Mouse (Mus musculus) liver, adult 2 months (tissue): Measurements from ENCODE around the gene Syne3. TPM values are rescaled to one million over a fixed set of nuclear protein-coding genes. Genes with fewer than 3 reads are reported as not detected.
A peak's percentile ranks its signal among the peaks of the same experiment; 100 is the strongest.

Source experiments
- DNase-seq: peaks from one replicate; pipeline ENCODE4 v3.0.0-alpha.2; 2011; ENCODE audit warnings: low read depth, low spot score; ENCODE audit errors: extremely low read depth
- H3K27ac ChIP-seq: fragments of 200-500 bp; replicated peaks from 2 replicates; pipeline ENCODE4 v1.5.1; 2012; ENCODE audit warnings: low read depth, mild to moderate bottlenecking, control low read depth, inconsistent platforms, low read length; ENCODE audit not compliant: insufficient read depth
- H3K27me3 ChIP-seq: fragments of 200-500 bp; 2 replicates; pipeline ENCODE4 v1.6.1; 2012; ENCODE audit warnings: mild to moderate bottlenecking, moderate library complexity, low read length, inconsistent platforms; ENCODE audit not compliant: control insufficient read depth, insufficient read depth
- H3K36me3 ChIP-seq: fragments of 200-500 bp; 2 replicates; pipeline ENCODE4 v1.6.1; 2012; ENCODE audit warnings: low read length, inconsistent platforms; ENCODE audit not compliant: control insufficient read depth, insufficient read depth
- H3K4me1 ChIP-seq: fragments of 200-500 bp; 2 replicates; pipeline ENCODE4 v1.6.1; 2011; ENCODE audit warnings: low read length; ENCODE audit not compliant: control insufficient read depth, insufficient read depth
- H3K4me3 ChIP-seq: fragments of 200-500 bp; 2 replicates; pipeline ENCODE4 v1.5.1; 2011; ENCODE audit warnings: low read depth, mild to moderate bottlenecking, control low read depth, low read length, moderate library complexity; ENCODE audit not compliant: insufficient read depth
- H3K79me2 ChIP-seq: fragments of 200-500 bp; 2 replicates; pipeline ENCODE4 v1.6.1; 2012; ENCODE audit warnings: inconsistent platforms, mild to moderate bottlenecking, low read length, moderate library complexity; ENCODE audit not compliant: control insufficient read depth, insufficient read depth
- H3K9ac ChIP-seq: fragments of 200-500 bp; 2 replicates; pipeline ENCODE4 v1.6.1; 2012; ENCODE audit warnings: low read depth, mild to moderate bottlenecking, control low read depth, inconsistent platforms, low read length
- CTCF ChIP-seq: fragments of 200-500 bp; IDR thresholded peaks from 2 replicates; pipeline ENCODE4 v1.5.1; 2011; ENCODE audit warnings: low read depth, low read length, control low read depth
- POLR2A ChIP-seq: fragments of 200-500 bp; IDR thresholded peaks from 2 replicates; pipeline ENCODE4 v1.6.1; 2011; ENCODE audit warnings: low read length, control low read depth; ENCODE audit not compliant: insufficient read depth; ENCODE audit errors: extremely low read depth
- WGBS: fragments of 180-500 bp; shearing (Covaris S2); methylation state at CpG from one replicate; pipeline ENCODE4 v1.1.7; 2018; 5-methylcytosine and 5-hydroxymethylcytosine counted together
- polyA plus RNA-seq: library from polyadenylated mRNA; depleted of rRNA; stranded (reverse); fragments of >200 nt; gene quantifications from 2 replicates; pipeline ENCODE4 v1.2.3, GENCODE M21; 2012
- total RNA-seq: library from RNA; depleted of rRNA; stranded (reverse); fragments of >200 nt; gene quantifications from 2 replicates; pipeline ENCODE4 v1.2.3, GENCODE M21; 2014

Syne3 gene
- total and polyA plus RNA-seq, 2 experiments, result 1.6 to 3.8 TPM

GRCm38 (mm10) chr12:105031081-105032058 is 21.8 kb upstream of the Syne3 start:
- peaks cover 35% of the 10 kb centered on the region for H3K4me1 ChIP-seq

GRCm38 (mm10) chr12:105029890-105030289 is 20.3 kb upstream of the Syne3 start:
- H3K79me2 ChIP-seq, result peaks cover 6% of the 10 kb centered on the region; the same call in 1 of the 2 replicates
- peaks cover 22% of the 10 kb centered on the region for H3K4me1 ChIP-seq
- no peak overlapping the region for H3K4me3 ChIP-seq
- no peaks in the 10 kb centered on the region for H3K27me3 ChIP-seq
- H3K27ac ChIP-seq, result no peak overlapping the region
- H3K36me3 ChIP-seq, result no peaks in the 10 kb centered on the region
- no peak overlapping the region for H3K9ac ChIP-seq
- WGBS, result 71% methylated on average over 9 of the region's 9 CpGs
- DNase-seq, result no peak
- TF ChIP-seq CTCF (no peak), POLR2A (no peak)

More at GRCm38 (mm10) chr12:105031081-105032058, 21.8 kb upstream of the Syne3 start:
- no peaks in the 10 kb centered on the region for H3K36me3 ChIP-seq
- WGBS, result 12% methylated on average over 37 of the region's 37 CpGs
- no peak for TF ChIP-seq CTCF
- H3K27me3 ChIP-seq, result no peaks in the 10 kb centered on the region
- DNase-seq, result no peak
- peaks cover 16% of the 10 kb centered on the region for H3K79me2 ChIP-seq
- 0 out of 2 replicates have a peak overlapping the region, but pooled peaks have one; percentile 14 for H3K27ac ChIP-seq
- H3K4me3 ChIP-seq, result peak overlapping the region; percentile 83
- H3K9ac ChIP-seq, result peak overlapping the region; percentile 75

DNA sequence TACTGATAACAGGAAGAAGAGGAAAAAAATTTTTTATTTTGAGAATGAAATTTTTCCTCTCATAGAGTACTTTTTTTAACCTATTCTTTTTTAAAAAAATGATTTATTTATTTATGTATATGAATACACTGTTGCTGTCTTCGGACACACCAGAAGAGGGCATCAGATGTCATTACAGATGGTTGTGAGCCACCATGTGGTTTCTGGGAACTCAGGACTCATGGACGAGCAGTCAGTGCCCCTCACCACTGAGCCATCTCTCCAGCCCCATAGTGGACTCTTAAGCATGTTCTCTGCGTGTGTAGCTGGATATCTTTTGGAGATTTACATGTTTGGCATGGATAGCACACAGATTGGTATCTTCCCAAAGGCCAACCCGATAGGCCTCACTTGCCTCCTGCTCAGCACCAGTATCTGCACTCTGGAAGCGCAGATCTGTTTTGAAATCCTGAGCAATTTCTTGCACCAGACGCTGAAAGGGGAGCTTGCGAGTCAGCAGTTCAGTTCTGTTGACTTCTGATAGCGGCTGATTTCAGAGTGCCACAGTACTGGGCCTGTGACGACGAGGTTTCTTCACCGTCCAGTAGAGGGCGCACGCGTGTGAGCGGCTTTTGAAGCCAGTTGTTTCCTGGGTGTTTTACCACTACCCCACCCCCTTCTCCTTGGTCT is 17.8 kb upstream of the Syne3 start:
- Histone ChIP-seq H3K27ac (peak overlapping the region; percentile 52; the same call in 1 of the 2 replicates), H3K4me3 (no peak overlapping the region), H3K79me2 (peaks cover 3% of the 10 kb centered on the region; the same call in 1 of the 2 replicates), H3K9ac (no peak overlapping the region), H3K4me1 (peaks cover 12% of the 10 kb centered on the region), H3K36me3 (no peaks in the 10 kb centered on the region), H3K27me3 (no peaks in the 10 kb centered on the region)
- DNase-seq, result peak; percentile 87
- TF ChIP-seq POLR2A, result no peak
- TF ChIP-seq CTCF, result peak; percentile 94
- 13% methylated on average over 15 of the region's 15 CpGs for WGBS

GRCm38 (mm10) chr12:105025947-105026586 is 16.5 kb upstream of the Syne3 start:
- no peaks in the 10 kb centered on the region for H3K27me3 ChIP-seq
- H3K4me1 ChIP-seq, result peaks cover 6% of the 10 kb centered on the region
- H3K27ac ChIP-seq, result no peak overlapping the region
- TF ChIP-seq CTCF (no peak), POLR2A (no peak)
- H3K4me3 ChIP-seq, result no peak overlapping the region
- H3K36me3 ChIP-seq, result no peaks in the 10 kb centered on the region
- peaks cover under 1% of the 10 kb centered on the region; the same call in 1 of the 2 replicates for H3K79me2 ChIP-seq
- 77% methylated on average over 10 of the region's 10 CpGs for WGBS
- H3K9ac ChIP-seq, result no peak overlapping the region
- no peak for DNase-seq

- no peaks in the 10 kb centered on the region for H3K79me2 ChIP-seq
- H3K4me1 ChIP-seq, result peaks cover 4% of the 10 kb centered on the region
- no peak overlapping the region for H3K9ac ChIP-seq
- 45% methylated on average over 8 of the region's 8 CpGs for WGBS
- no peak overlapping the region for H3K4me3 ChIP-seq
- peak; percentile 60 for DNase-seq
- peak; percentile 65 for TF ChIP-seq CTCF
- TF ChIP-seq POLR2A, result no peak
- H3K36me3 ChIP-seq, result no peaks in the 10 kb centered on the region
- H3K27ac ChIP-seq, result no peak overlapping the region
- no peaks in the 10 kb centered on the region for H3K27me3 ChIP-seq
Observed at GRCm38 (mm10) chr12:105025271-105025946, 15.8 kb upstream of the Syne3 start.
